Mouse (Mus musculus) cerebellum, adult (tissue): Measurements from ENCODE around the gene Sppl2b.
"Not testable (repeated sequence)": the region's sequence is repeated elsewhere in the genome, so short reads cannot be mapped to it uniquely, and the experiment has no call there.

Source experiments
- ATAC-seq: cut with Nextera tagmentation; 2 replicates; pipeline ENCODE4 v1.9.2; 2017; ENCODE audit warnings: mild to moderate bottlenecking, moderate library complexity, mixed read lengths; ENCODE audit not compliant: insufficient number of reproducible peaks, low FRiP score, low TSS enrichment

Sppl2b gene

GRCm38 (mm10) chr10:80854913-80855748 is at the start of gene Sppl2b, which contains the start of gene Lsm7:
Gene Sppl2b, plus strand, starts transcription at chr10:80855275.
Gene Lsm7, minus strand, starts transcription at chr10:80855209.
- peak; percentile 67 for ATAC-seq

GRCm38 (mm10) chr10:80805322-80805721 is 49.8 kb upstream of the Sppl2b start:
- no peak for ATAC-seq

GRCm38 (mm10) chr10:80805925-80806324 is 49.1 kb upstream of the Sppl2b start:
- ATAC-seq: 0 out of 2 replicates have a peak, but pooled peaks have one; percentile 12

GRCm38 (mm10) chr10:80806341-80807056 is 48.6 kb upstream of the Sppl2b start:
- ATAC-seq: no peak

- peak; percentile 71; the same call in 1 of the 2 replicates for ATAC-seq
Observed at GRCm38 (mm10) chr10:80807057-80807627, 47.9 kb upstream of the Sppl2b start.

- ATAC-seq: no peak
Observed at GRCm38 (mm10) chr10:80808099-80808984, 46.7 kb upstream of the Sppl2b start.

GRCm38 (mm10) chr10:80808985-80809632 is 46.0 kb upstream of the Sppl2b start:
- no peak for ATAC-seq

- ATAC-seq: no peak
Observed at GRCm38 (mm10) chr10:80810084-80810483, 45.0 kb upstream of the Sppl2b start.

- ATAC-seq: no peak
Observed at GRCm38 (mm10) chr10:80812391-80813041, 42.6 kb upstream of the Sppl2b start.

- no peak for ATAC-seq
Observed at GRCm38 (mm10) chr10:80813366-80813765, 41.7 kb upstream of the Sppl2b start, which contains the start of gene Jsrp1. Gene Jsrp1, minus strand, starts transcription at chr10:80813498.

GRCm38 (mm10) chr10:80814800-80815199 is 40.3 kb upstream of the Sppl2b start:
- ATAC-seq: no peak

GRCm38 (mm10) chr10:80816303-80816702 is 38.8 kb upstream of the Sppl2b start:
- not testable (repeated sequence) for ATAC-seq

- ATAC-seq: no peak
Observed at GRCm38 (mm10) chr10:80817164-80817563, 37.9 kb upstream of the Sppl2b start.

GRCm38 (mm10) chr10:80817955-80818354 is 37.1 kb upstream of the Sppl2b start:
- not testable (repeated sequence) for ATAC-seq

- ATAC-seq: no peak
Observed at GRCm38 (mm10) chr10:80818599-80819281, 36.3 kb upstream of the Sppl2b start.

- ATAC-seq: no peak
Observed at GRCm38 (mm10) chr10:80819406-80819805, 35.7 kb upstream of the Sppl2b start.

GRCm38 (mm10) chr10:80821991-80822390 is 33.1 kb upstream of the Sppl2b start:
- ATAC-seq: no peak

- no peak for ATAC-seq
Observed at GRCm38 (mm10) chr10:80822528-80822927, 32.5 kb upstream of the Sppl2b start.
